Mouse (Mus musculus): Measurements from ENCODE around the gene Nt5c3.

DNA sequence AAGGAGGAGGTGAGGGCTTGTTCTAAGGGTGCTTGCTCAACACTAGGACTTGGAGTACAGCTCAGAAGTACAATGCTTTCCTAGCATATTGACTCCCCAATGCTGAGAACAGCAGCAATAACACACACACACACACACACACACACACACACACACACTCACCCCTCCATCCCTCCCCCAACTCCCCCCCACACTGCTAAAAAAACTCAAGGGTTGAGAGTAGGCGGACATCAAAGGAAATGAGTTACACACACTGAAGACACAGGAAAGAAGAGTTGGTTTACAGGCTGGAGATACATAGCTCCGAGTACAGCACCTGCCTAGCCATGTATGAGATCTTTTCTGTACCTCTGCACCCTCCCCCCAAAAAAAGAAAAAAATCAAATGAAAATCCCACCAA lies 7.5 kb downstream of the Nt5c3 start:
- no peak for TF ChIP-seq CTCF (IDR thresholded peaks at IDR 0.05; ENCODE audit: low read depth, low read length)
- no peak for TF ChIP-seq POLR2A (IDR thresholded peaks at IDR 0.05; ENCODE audit: extremely low read depth, insufficient read depth, low read length)

All from liver, adult 2 months (tissue).